Mouse (Mus musculus) embryonic stem cell, embryonic (primary cell): ENCODE results near the gene Ssc5d.

ENCODE experiments used
- CTCF ChIA-PET, 4 experiments: fragments of 300-600 bp in 2 of 4; fragments of 350-600 bp in 2 of 4; sonication (Branson Sonifier 250); formaldehyde crosslinking; loops; one replicate each; lab custom pipeline; 2022; ENCODE audit warnings: inconsistent platforms in 2 of 4; lab: Charles Lee
- POLR2A ChIA-PET, 4 experiments: fragments of 300-600 bp in 2 of 4; fragments of 350-600 bp in 2 of 4; sonication (Branson Sonifier 250); formaldehyde crosslinking; loops; one replicate each; lab custom pipeline; 2022; ENCODE audit warnings: antibody characterized with exemption in 4 of 4, inconsistent platforms in 1 of 4; lab: Charles Lee

Gene Ssc5d

GRCm38 (mm10) chr7:4993347-4993998 is 67.9 kb downstream of the Ssc5d start:
- POLR2A ChIA-PET, result interaction anchor here in 3 of 4 experiments (0.9 to 1.7 kb wide), 6 partner anchors 20 to 241 kb away, joined by 3 to 4 read pairs (median 4); partner anchors contain the start of genes Fiz1 (in 2 of the 3), Cox6b2 (in 1 of the 3) and Zfp524 (in 1 of the 3)
- CTCF ChIA-PET, result interaction anchor here in 1 of 4 experiments (1.5 kb wide), 1 partner anchor 53 kb away, joined by 4 read pairs; no protein-coding TSS in a partner anchor

- ChIA-PET POLR2A (interaction anchor here in 3 of 4 experiments (0.7 to 1.9 kb wide), 8 partner anchors 11 to 242 kb away, joined by 3 to 5 read pairs (median 4); partner anchors contain the start of genes Fiz1 (in 2 of the 3), Cox6b2 (in 1 of the 3) and Zfp524 (in 1 of the 3)), CTCF (interaction anchor here in 1 of 4 experiments (0.5 kb wide), 1 partner anchor 59 kb away, joined by 5 read pairs; no protein-coding TSS in a partner anchor)
Observed at GRCm38 (mm10) chr7:4993999-4994788, 68.6 kb downstream of the Ssc5d start.
